Mouse (Mus musculus) brown adipose tissue, adult 24 weeks (tissue): ENCODE results near the gene Pik3r2. TPM values are rescaled to one million over a fixed set of nuclear protein-coding genes. Genes with fewer than 3 reads are reported as not detected.

Experiments
- H3K27ac ChIP-seq: fragments of 200-500 bp; replicated peaks from 2 replicates; pipeline ENCODE4 v1.5.1; 2012; ENCODE audit warnings: low read depth, mild to moderate bottlenecking, low read length
- H3K4me1 ChIP-seq: fragments of 200-500 bp; 2 replicates; pipeline ENCODE4 v1.6.1; 2012; ENCODE audit warnings: low read length, mixed read lengths; ENCODE audit not compliant: control insufficient read depth, insufficient read depth, insufficient read length
- H3K4me3 ChIP-seq: fragments of 200-500 bp; 2 replicates; pipeline ENCODE4 v1.5.1; 2012; ENCODE audit warnings: low read depth, mild to moderate bottlenecking, low read length, moderate library complexity; ENCODE audit not compliant: insufficient read depth
- polyA plus RNA-seq: library from polyadenylated mRNA; stranded (reverse); fragments of >200 nt; gene quantifications from 2 replicates; pipeline ENCODE4 v1.2.4, GENCODE M21; 2012; ENCODE audit not compliant: missing spikeins, insufficient read depth, insufficient read length

Gene Pik3r2
- polyA plus RNA-seq, 1 experiment, result 9.8 TPM

DNA sequence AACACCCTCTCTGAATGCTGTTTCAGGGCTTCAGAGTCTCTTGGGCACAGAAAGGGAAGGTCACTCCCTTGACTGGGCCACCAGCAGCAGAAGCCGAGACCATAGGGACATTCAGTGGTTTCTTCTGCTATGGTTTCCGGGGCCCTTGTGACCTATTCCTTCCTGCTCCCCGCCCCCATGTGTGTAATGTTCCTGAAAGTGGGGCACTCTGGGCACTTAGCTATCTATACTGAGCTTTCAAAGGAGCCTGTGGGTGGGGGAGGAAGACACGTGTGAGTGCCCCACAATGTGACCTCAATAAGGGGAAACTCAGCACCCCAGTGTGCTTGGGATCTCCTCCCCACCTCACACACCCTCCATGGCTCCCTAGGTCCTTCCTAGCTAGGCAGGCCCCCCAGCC, 30.0 kb upstream of the Pik3r2 start:
- H3K4me1 ChIP-seq, result no peaks in the 10 kb centered on the region
- peak overlapping the region; percentile 0; the same call in 1 of the 2 replicates for H3K27ac ChIP-seq
- H3K4me3 ChIP-seq, result no peak overlapping the region

DNA sequence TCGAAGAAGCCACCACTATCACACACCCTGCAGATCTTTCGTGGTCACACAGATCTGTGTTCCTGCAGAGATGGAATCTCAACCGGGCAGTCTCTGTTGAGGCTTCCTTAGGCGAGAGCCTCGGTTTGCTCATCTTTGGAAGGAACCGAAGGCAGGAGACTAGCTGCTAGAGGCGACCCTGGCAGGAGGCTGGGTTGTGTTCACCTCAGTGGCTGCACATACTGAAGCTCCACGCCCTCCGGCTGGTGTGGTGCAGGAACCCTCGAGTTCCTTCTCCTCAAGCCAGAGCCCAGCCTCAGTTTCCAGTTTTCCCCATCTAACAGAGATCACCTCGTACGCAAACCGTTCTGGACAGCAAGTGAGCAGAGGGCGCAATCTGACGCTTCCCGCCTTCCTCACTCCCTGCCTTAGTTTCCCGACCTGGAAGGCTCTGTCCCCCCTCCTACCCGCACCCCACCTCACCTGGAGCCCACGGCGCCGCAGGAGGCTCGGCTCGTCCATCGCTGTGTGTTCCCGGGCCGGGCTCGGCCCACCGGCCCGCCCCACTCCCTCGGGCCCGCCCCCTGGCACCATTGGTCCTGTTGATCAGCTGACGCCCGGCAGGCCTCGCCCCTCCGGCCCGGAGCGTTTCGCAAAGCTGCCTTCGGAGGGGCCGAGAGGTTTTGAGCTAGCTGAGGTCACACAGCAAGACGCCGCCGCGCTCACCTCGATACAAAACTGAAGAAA, 28.1 kb upstream of the Pik3r2 start, which contains the start of gene Mast3:
Mast3 (minus strand) TSS at position 574 of the 726 bp plus-strand sequence.
- no peaks in the 10 kb centered on the region for H3K4me1 ChIP-seq
- no peak within 1 kb of the TSS for H3K27ac ChIP-seq
- H3K4me3 ChIP-seq, result peak within 1 kb of the TSS; percentile 73

DNA sequence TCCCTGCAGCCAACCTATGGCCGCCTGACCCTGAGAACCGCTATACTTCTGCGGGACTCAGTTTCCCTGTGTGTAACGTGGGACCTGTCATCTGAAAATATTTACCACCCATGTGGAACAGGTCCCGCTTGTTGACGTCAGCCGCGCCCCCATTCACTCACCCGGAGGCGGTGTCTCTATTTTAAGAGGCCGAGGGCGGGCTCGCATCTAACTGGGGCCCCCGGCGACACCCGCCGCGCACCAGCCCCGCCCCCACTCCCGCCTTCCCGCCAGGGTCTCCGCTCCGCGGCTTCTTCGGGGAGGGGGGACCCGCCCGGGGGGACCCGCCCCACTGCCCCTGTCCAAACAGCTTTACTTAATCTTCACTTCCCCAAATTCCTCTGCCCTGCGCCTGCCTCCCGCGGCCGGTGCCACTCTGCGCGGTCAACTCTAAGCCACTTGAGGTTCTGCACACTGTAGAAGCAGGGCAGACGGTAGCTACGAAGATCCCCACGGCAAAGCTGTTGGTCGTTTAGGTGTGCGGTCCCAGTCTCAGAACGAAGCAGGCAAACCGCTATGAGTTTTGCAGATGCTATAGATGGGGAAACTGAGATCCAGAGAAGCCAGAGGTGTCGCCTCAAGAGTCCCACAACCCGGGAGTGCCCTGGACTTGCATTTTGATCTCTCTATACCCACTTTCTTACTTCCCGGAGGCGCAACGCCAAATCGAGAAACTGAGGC, 27.4 kb upstream of the Pik3r2 start:
- no peak overlapping the region for H3K27ac ChIP-seq
- H3K4me3 ChIP-seq, result peak overlapping the region; percentile 73
- H3K4me1 ChIP-seq, result no peaks in the 10 kb centered on the region

DNA sequence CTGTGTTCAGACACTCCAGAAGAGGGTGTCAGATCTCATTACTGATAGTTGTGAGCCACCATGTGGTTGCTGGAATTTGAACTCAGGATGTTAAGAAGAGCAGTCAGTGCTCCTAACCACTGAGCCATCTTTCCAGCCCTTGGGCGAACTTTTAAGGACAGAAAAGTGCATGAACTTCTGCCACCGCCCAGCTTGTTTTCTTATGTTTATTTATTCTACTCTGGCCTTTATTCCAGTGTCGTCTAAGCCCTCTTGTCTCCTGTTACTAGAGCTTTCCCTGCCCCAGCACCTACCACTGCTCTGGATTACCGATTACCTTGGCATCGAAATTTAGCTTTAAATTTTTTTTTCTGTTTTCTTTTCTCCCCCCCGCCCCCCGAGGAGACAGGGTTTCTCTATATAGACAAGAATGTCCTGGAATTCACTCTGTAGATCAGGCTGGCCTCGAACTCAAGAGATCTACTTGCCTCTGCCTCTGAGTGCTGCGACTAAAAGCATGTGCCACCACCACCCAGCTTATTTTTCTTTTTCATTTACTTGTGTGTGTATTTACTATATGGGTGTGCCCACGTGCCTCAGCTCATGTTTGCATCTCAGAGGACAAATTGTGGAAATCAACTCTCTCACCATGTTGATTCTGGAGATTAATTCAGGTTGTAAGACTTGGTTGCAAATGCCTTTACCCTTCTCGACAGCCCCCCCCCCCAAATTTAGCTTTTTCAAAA, 26.4 kb upstream of the Pik3r2 start:
- no peak overlapping the region for H3K27ac ChIP-seq
- no peak overlapping the region for H3K4me3 ChIP-seq
- no peaks in the 10 kb centered on the region for H3K4me1 ChIP-seq

DNA sequence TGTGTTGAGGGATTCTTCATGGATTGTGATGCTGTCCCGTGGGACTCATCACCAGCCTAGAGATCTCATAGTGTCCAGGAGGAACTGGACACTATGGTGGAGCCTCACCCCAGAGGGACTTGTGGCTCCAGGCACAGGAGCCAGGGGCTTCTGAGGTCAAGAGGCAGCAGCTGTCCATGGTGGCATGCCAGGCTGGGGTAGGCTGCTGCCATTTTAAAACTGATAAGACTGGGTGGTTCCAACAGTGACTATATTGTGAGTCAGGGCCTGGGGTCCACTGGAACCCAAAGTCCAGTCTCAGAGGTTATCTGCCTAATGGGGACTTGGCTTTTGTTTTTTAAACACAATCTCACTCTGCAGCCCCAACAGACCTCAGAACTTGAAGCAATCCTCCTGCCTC, 25.3 kb upstream of the Pik3r2 start:
- Histone ChIP-seq H3K27ac (no peak overlapping the region), H3K4me3 (no peak overlapping the region), H3K4me1 (no peaks in the 10 kb centered on the region)

DNA sequence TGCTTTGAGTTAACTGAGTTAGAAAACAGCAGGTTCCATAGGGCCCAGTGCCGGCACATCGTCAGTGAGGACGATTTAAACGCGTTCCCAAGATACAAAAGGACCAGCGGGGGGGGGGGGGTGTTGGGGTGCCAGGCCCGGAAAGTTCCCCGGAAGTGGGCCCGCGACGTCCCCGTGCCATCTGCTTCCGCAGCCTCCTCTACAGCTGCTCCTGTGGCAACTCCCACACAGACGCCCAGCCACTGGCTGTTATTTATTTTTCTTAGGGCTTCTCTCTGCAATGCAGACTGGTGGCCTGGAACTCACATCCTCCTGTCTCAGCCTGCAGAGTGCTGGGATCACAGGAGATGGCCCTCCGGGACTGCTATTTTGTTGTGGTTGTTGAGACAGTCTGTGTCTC, 24.6 kb upstream of the Pik3r2 start:
- Histone ChIP-seq H3K27ac (no peak overlapping the region), H3K4me1 (no peaks in the 10 kb centered on the region), H3K4me3 (no peak overlapping the region)

DNA sequence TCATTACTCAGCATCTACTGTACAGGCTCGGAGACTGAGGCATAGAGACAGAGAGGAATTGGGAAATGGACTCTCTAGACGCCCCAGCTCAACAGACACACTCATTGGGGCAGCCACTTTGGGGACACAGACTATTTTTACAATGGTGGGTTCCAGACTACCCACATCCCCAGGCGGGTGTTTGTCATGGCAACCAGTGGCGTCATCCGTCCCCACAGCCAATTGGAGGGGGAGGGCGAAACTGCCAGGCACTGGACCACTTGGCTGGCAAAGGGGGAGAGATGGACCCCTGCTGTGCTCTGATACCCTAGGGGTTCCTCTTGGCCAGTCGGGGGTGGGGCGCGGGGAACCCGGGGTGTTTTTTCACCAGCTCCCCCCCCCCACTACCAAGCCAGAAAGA, 24.1 kb upstream of the Pik3r2 start:
- no peak overlapping the region for H3K4me3 ChIP-seq
- no peak overlapping the region for H3K27ac ChIP-seq
- no peaks in the 10 kb centered on the region for H3K4me1 ChIP-seq

DNA sequence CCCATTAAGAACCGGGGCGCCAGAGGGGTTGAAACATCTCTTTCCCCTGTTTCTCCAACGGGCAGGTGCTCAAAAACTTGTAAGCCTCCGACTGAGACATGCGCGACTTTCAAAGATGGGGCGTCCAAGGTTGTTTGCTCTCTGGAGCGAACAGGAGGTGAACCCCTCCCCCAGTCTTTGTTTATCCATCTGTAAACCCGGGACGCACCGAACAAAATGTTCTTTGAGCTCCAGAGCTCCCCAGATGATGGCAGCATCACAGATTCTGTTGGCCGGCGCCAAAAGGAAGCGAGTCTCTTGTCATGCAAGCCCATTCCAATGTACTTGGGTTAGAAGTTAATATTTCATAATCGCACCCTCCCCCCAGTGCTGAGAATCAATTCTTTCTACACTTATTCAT, 21.8 kb upstream of the Pik3r2 start:
- no peaks in the 10 kb centered on the region for H3K4me1 ChIP-seq
- H3K4me3 ChIP-seq, result no peak overlapping the region
- no peak overlapping the region for H3K27ac ChIP-seq

DNA sequence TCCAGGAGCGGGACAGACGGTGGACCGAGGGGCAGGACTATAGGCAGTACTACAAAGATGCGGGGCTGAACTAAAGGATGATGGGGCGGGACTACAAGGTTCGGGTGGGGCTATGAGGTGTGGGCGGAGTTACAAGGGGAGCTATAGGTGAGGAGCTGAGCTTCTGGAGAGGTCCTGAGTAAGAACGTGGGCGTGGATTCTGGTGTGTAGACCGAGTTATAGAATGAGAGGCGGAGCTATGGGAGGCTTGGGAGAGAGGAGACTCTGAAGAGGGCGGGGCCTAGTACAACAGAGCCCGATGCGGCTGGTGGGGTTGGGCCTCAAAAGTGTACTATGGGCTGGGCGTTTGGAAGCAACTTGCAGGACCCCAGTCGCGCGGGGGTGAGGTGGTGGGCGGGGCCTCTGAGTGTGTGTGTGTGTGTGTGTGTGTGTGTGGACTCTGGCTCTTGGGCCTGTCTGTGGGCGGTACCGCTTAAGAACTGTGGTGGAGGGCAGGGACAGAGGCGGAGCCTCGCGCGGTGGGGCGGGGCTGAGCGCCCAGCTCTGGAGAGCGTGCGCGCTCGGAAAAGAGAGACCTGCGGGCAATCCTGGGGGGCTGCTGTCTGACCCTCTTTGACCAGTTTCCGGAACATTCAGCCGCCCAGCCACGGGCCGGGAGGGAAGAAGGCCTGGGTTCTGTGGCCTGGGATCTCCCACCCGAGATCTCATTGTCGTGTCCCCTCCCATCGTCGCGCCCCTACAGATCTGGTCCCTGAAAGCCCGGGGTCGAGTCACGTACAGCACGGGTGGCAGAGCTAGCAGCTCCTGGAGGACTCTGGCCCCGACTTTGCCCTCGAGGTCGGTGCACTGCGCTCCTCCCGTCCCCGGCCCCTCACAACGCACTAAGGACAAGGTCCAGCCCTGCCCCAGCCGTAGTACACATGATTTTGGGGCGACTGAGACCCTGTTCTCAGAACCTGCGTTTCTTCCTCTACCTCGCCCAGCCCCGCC, 20.9 kb upstream of the Pik3r2 start:
- Histone ChIP-seq H3K4me1 (peaks cover 6% of the 10 kb centered on the region; the same call in 1 of the 2 replicates), H3K27ac (no peak overlapping the region), H3K4me3 (peak overlapping the region; percentile 60)

DNA sequence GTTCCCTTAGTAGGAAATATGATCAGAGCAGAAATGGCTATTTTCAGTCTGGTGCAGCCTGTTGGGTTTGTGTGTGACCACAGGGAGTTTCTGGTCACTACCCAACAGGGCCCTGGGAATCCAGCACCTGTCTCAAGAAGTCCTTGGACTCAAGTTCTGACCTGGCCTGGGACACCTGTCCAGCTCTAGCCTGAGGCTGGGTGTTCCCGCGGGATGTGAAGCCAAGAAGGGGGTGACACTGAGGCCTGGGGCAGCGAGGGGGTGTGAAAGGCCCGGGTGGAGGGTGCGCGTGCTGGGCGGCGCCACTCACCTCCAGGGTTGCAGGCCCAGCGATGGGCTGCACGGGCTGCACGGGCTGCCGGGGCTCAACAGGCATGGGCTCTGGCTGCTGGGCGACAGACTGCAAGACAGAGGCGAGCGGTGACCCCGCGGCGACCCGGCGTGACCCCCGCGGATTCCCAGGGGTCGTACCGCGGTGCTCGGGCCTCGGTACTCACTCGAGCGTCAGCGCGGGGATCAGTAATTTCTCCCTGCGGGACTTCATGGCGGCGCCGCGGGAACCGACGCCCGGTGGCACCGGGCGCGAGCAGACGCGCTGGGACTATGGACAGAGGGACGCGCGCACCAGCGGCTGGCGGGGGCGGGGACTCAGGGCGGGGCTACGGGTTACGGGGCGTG, 20.0 kb upstream of the Pik3r2 start:
- peak overlapping the region; percentile 60 for H3K4me3 ChIP-seq
- H3K4me1 ChIP-seq, result peaks cover 9% of the 10 kb centered on the region
- no peak overlapping the region for H3K27ac ChIP-seq

DNA sequence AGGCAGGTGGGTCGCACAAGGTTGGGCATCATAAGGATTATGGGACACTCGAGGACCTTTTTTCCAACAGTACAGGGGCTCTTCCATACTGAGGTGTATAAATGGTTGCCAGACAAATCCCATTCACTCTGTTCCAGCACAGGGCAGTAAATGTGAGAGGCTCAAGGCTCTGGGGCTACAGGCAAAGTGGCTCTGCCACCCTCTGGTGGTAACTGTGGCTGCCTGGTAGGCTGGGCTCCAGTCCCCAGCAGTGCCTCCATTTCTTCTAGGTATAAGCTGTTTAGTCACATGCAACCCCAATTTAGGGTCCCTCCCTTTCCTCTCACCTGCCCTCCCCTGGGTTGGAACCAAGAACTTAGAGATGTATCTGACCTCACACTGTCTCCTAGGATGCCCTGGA, 18.9 kb upstream of the Pik3r2 start:
- Histone ChIP-seq H3K27ac (no peak overlapping the region), H3K4me3 (no peak overlapping the region), H3K4me1 (peaks cover 14% of the 10 kb centered on the region)

DNA sequence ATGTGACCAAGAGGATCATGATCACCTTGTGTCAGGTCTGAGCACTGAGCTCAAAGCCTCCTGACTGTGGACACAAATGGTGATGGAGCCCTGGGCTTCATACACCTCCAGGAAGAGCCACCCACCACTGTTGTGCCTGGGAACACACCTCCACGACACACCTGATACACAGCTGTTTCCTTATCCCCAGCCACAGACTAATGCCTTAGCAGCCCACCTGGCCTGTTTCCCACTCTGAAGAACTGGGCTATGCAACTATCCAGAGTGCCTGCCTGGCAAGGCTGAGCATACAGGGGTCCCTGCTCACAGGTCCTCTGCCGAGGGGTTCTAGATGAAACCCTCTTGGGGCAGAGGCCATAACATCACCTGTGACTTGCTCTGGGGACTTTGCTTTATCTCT, 17.7 kb upstream of the Pik3r2 start:
- Histone ChIP-seq H3K4me3 (no peak overlapping the region), H3K4me1 (peaks cover 14% of the 10 kb centered on the region), H3K27ac (no peak overlapping the region)

DNA sequence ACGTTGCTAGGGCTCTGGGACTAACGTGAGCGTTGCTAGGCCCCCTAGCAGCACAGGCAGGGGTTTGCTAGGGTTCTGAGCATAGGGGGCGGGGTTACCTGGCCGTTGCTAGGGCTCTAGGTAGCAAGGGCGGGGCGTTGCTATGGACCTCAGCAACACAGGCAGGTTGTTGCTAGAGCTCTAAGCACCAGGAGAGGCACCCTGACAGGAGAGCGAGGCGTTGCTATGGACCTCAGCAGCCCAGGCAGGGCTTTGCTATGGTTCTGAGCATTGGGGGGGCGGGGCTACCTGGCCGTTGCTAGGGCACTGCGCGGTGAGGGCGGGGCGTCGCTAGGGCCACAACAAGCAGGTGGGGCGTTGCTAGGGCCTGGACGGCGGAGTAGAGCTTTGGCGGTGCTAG, 16.2 kb upstream of the Pik3r2 start:
- H3K4me1 ChIP-seq, result peaks cover 14% of the 10 kb centered on the region
- H3K27ac ChIP-seq, result no peak overlapping the region
- H3K4me3 ChIP-seq, result peak overlapping the region; percentile 83
